Mouse (Mus musculus) cerebellum, postnatal 36 days (tissue): ENCODE data around the gene Ccr6.

Source experiments
- DNase-seq, 2 experiments: peaks; one replicate each; pipeline ENCODE4 v3.0.0; 2021 to 2022; ENCODE audit warnings: mixed read lengths in 2 of 2

The Ccr6 gene

GRCm38 (mm10) chr17:8238012-8238710 lies 2.3 kb downstream of the Ccr6 start:
- no peak for DNase-seq

- no peak for DNase-seq
Observed at GRCm38 (mm10) chr17:8239561-8239960, 3.7 kb downstream of the Ccr6 start.

GRCm38 (mm10) chr17:8240517-8240916 lies 4.7 kb downstream of the Ccr6 start:
- no peak for DNase-seq

- no peak for DNase-seq
Observed at GRCm38 (mm10) chr17:8241645-8242044, 5.8 kb downstream of the Ccr6 start.

- DNase-seq: no peak
Observed at GRCm38 (mm10) chr17:8242186-8242585, 6.3 kb downstream of the Ccr6 start.

GRCm38 (mm10) chr17:8244124-8244523 lies 8.3 kb downstream of the Ccr6 start:
- no peak for DNase-seq

GRCm38 (mm10) chr17:8246102-8246754 lies 10.4 kb downstream of the Ccr6 start:
- no peak for DNase-seq

- DNase-seq: no peak
Observed at GRCm38 (mm10) chr17:8251704-8252103, 15.9 kb downstream of the Ccr6 start.

- no peak for DNase-seq
Observed at GRCm38 (mm10) chr17:8254268-8254667, 18.4 kb downstream of the Ccr6 start.

GRCm38 (mm10) chr17:8254914-8255313 lies 19.1 kb downstream of the Ccr6 start:
- DNase-seq: no peak

GRCm38 (mm10) chr17:8255583-8255982 lies 19.7 kb downstream of the Ccr6 start:
- DNase-seq: no peak

- DNase-seq: no peak
Observed at GRCm38 (mm10) chr17:8256982-8257381, 21.1 kb downstream of the Ccr6 start.

- DNase-seq: peak; percentile 34 to 69
Observed at GRCm38 (mm10) chr17:8264638-8265037, 28.8 kb downstream of the Ccr6 start.

- no peak for DNase-seq
Observed at GRCm38 (mm10) chr17:8272054-8272749, 36.4 kb downstream of the Ccr6 start.

GRCm38 (mm10) chr17:8272951-8273350 lies 37.1 kb downstream of the Ccr6 start:
- DNase-seq: no peak

GRCm38 (mm10) chr17:8276071-8276470 lies 40.2 kb downstream of the Ccr6 start:
- no peak for DNase-seq

GRCm38 (mm10) chr17:8276680-8277079 lies 40.8 kb downstream of the Ccr6 start:
- DNase-seq: no peak

- no peak for DNase-seq
Observed at GRCm38 (mm10) chr17:8277266-8277665, 41.4 kb downstream of the Ccr6 start.

GRCm38 (mm10) chr17:8278356-8278755 lies 42.5 kb downstream of the Ccr6 start:
- DNase-seq: no peak

- DNase-seq: peak; percentile 94 to 95
Observed at GRCm38 (mm10) chr17:8282821-8283525, 47.1 kb downstream of the Ccr6 start, which contains the start of gene Mpc1. Gene Mpc1, plus strand, starts transcription at chr17:8282904.

GRCm38 (mm10) chr17:8283526-8284253 lies 47.8 kb downstream of the Ccr6 start:
- DNase-seq: peak; percentile 95 to 97

- peak in 1 of 2 experiments; percentile 60 for DNase-seq
Observed at GRCm38 (mm10) chr17:8284254-8284661, 48.4 kb downstream of the Ccr6 start.
